Mouse (Mus musculus) neural tube, embryonic 12.5 days (tissue): ENCODE results near the gene Timm8b. TPM values are rescaled to one million over a fixed set of nuclear protein-coding genes. Genes with fewer than 3 reads are reported as not detected.

Experiments
- ATAC-seq: fragments of 200-750 bp; cut with Nextera tagmentation; 2 replicates; pipeline ENCODE4 v1.8.0; 2017; ENCODE audit warnings: low read depth, mild to moderate bottlenecking, moderate TSS enrichment, moderate library complexity; ENCODE audit not compliant: low FRiP score
- H3K27ac ChIP-seq: fragments of 300-500 bp; sonication (generic); 2 replicates; pipeline ENCODE4 v1.5.1; 2016
- H3K27me3 ChIP-seq: fragments of 300-500 bp; sonication (generic); replicated peaks from 2 replicates; pipeline ENCODE4 v1.6.1; 2016; ENCODE audit warnings: mild to moderate bottlenecking
- H3K36me3 ChIP-seq: fragments of 300-500 bp; sonication (generic); 2 replicates; pipeline ENCODE4 v1.6.1; 2016; ENCODE audit warnings: mild to moderate bottlenecking
- H3K4me1 ChIP-seq: fragments of 300-500 bp; sonication (generic); 2 replicates; pipeline ENCODE4 v1.6.1; 2016
- H3K4me2 ChIP-seq: fragments of 300-500 bp; sonication (generic); replicated peaks from 2 replicates; pipeline ENCODE4 v1.6.1; 2016; ENCODE audit warnings: mild to moderate bottlenecking
- H3K4me3 ChIP-seq: fragments of 300-500 bp; sonication (generic); 2 replicates; pipeline ENCODE4 v1.5.1; 2016
- H3K9ac ChIP-seq: fragments of 300-500 bp; sonication (generic); 2 replicates; pipeline ENCODE4 v1.6.1; 2016; ENCODE audit warnings: mild to moderate bottlenecking
- H3K9me3 ChIP-seq: fragments of 300-500 bp; sonication (generic); 2 replicates; pipeline ENCODE4 v1.6.1; 2016; ENCODE audit warnings: mild to moderate bottlenecking
- WGBS: fragments of 180-500 bp; shearing (Covaris S2); methylation state at CpG from one replicate; pipeline ENCODE4 v1.1.7; 2016; 5-methylcytosine and 5-hydroxymethylcytosine counted together
- polyA plus RNA-seq: library from polyadenylated mRNA; unstranded; fragments of >200 nt; fragmentation: Nextera tagmentation; extraction: Ambion mirVana; gene quantifications from 2 replicates; pipeline ENCODE4 v1.2.1, GENCODE M21; 2016

Timm8b gene
- 323 and 352 TPM in 2 replicates for polyA plus RNA-seq

GRCm38 (mm10) chr9:50603189-50603997, at the start of gene Timm8b, which contains the start of gene Sdhd:
Gene Timm8b (plus strand): TSS chr9:50603910.
Gene Sdhd (minus strand): TSS chr9:50603812.
- 1% methylated on average over 48 of the region's 48 CpGs for WGBS
- peak; percentile 95 for ATAC-seq

DNA sequence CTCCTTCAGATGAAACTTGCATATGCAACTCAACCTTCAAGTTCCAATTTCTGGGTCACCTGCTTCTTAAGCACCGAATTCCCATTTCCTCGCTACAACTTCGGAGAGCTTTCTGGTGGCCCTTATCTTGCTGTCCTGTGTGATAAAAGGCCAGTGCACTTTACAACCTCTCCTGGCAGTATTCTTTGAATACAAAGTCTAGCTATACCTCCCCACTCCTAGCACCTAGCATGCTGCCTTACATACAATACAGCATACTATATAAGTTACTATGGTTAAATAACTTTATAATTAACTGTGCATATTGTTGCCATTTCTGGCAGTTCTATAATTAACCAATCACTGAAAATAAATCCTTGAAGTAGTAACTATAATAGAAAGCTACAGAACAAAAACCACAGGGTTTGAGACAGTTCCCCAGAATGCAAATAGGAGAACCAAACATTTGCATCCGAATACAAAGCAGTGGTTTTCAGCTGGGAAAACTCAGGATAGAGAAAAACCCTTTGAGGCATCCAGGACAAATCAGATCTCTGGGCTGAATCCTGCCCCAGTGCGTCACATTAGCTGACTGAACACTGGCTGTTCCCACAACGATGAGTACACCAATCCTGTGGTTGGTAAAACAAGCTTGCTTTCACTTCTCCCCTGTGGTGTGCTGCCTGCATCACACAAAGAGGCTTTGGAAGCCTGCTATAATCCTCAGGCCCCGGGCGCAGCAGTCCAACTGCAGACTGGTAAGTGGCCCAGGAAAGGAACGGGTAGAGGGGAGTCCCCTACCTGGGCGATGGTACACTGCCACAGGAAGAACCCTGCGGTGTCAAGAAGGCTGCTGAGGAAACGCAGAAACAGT, 49.2 kb upstream of the Timm8b start, which contains the start of gene Il18:
TSS of gene Il18 (plus strand) at position 587 of the 853 bp plus-strand sequence.
- Histone ChIP-seq H3K27ac (peak within 1 kb of the TSS; percentile 38), H3K27me3 (no peaks in the 10 kb centered on the region), H3K4me2 (peak within 1 kb of the TSS; percentile 53), H3K9me3 (no peaks in the 10 kb centered on the region), H3K4me1 (peaks cover 3% of the 10 kb centered on the region; the same call in 1 of the 2 replicates), H3K9ac (0 out of 2 replicates have a peak within 1 kb of the TSS, but pooled peaks have one; percentile 33), H3K36me3 (no peaks in the 10 kb centered on the region), H3K4me3 (peak within 1 kb of the TSS; percentile 5; the same call in 1 of the 2 replicates)
- 21% methylated on average over 12 of the region's 12 CpGs for WGBS
- ATAC-seq: peak; percentile 85

More at GRCm38 (mm10) chr9:50603189-50603997, at the start of gene Timm8b, which contains the start of gene Sdhd:
- peak within 1 kb of the TSS; percentile 63 for H3K4me3 ChIP-seq
- H3K4me2 ChIP-seq: peak within 1 kb of the TSS; percentile 84
- H3K9ac ChIP-seq: peak within 1 kb of the TSS; percentile 84
- peak within 1 kb of the TSS; percentile 84 for H3K27ac ChIP-seq
- no peaks in the 10 kb centered on the region for H3K9me3 ChIP-seq
- peaks cover 24% of the 10 kb centered on the region for H3K4me1 ChIP-seq
- H3K27me3 ChIP-seq: no peaks in the 10 kb centered on the region
- H3K36me3 ChIP-seq: peaks cover 31% of the 10 kb centered on the region

DNA sequence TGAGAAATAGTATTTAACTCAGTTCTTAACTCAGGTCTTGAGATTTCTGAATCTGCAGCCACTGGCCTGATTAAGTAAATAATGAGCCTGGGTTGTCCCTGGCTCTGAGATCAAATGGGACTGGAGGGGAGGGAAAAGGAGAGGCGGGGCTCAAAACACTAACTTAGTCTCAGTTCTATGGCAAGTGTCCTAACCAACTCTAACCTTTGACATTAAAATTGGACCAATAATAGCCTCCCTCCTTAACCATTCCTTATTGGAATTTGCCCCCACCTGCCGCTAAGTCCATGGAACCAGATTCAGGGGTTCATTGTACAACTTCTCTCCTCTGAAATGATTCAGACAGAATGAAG, 48.6 kb upstream of the Timm8b start, which contains the start of gene Bco2:
TSS of gene Bco2 (minus strand) at position 88 of the 353 bp plus-strand sequence.
- H3K9ac ChIP-seq: 0 out of 2 replicates have a peak within 1 kb of the TSS, but pooled peaks have one; percentile 33
- ATAC-seq: peak; percentile 44; the same call in 1 of the 2 replicates
- no peaks in the 10 kb centered on the region for H3K9me3 ChIP-seq
- WGBS: 13% methylated on average over 2 of the region's 2 CpGs
- H3K36me3 ChIP-seq: no peaks in the 10 kb centered on the region
- peaks cover 3% of the 10 kb centered on the region; the same call in 1 of the 2 replicates for H3K4me1 ChIP-seq
- peak within 1 kb of the TSS; percentile 38 for H3K27ac ChIP-seq
- peak within 1 kb of the TSS; percentile 5; the same call in 1 of the 2 replicates for H3K4me3 ChIP-seq
- no peaks in the 10 kb centered on the region for H3K27me3 ChIP-seq
- H3K4me2 ChIP-seq: peak within 1 kb of the TSS; percentile 53

- no peaks in the 10 kb centered on the region for H3K36me3 ChIP-seq
- H3K9ac ChIP-seq: no peak within 1 kb of the TSS
- ATAC-seq: no peak
- H3K4me1 ChIP-seq: no peaks in the 10 kb centered on the region
- no peak within 1 kb of the TSS for H3K4me3 ChIP-seq
- no peaks in the 10 kb centered on the region for H3K27me3 ChIP-seq
- no peak within 1 kb of the TSS for H3K27ac ChIP-seq
- H3K4me2 ChIP-seq: no peak within 1 kb of the TSS
- no peaks in the 10 kb centered on the region for H3K9me3 ChIP-seq
- WGBS: 88% methylated on average over 38 of the region's 38 CpGs
Observed at GRCm38 (mm10) chr9:50561145-50561917, 42.4 kb upstream of the Timm8b start, which contains the start of gene Tex12. Gene Tex12 (minus strand): TSS chr9:50561325.

DNA sequence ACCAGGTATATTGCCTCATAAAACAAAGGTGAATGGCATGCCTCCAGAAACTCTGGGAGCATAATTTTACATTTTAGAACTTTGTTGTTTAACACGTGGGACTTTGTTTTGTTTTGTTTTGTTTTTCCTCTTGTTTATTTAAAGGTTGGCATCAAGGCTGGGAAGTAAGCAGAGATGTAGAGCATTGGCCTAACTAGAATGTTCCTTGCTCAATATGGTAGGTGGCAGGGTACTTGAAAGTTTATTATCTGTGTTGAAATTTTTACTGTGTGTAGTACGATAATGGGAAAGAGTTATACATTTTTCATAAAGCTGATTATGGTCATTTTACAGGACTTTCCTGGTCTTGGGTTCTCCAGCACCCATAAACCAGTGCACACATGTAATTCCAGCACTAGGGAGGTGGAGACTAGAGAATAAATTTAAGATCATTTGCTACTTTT, 41.8 kb upstream of the Timm8b start:
- Histone ChIP-seq H3K4me1 (no peaks in the 10 kb centered on the region), H3K4me2 (no peak overlapping the region), H3K4me3 (no peak overlapping the region), H3K9ac (no peak overlapping the region), H3K27ac (no peak overlapping the region), H3K9me3 (no peaks in the 10 kb centered on the region), H3K27me3 (no peaks in the 10 kb centered on the region), H3K36me3 (no peaks in the 10 kb centered on the region)
- WGBS: 82% methylated on average over 2 of the region's 2 CpGs
- ATAC-seq: no peak

DNA sequence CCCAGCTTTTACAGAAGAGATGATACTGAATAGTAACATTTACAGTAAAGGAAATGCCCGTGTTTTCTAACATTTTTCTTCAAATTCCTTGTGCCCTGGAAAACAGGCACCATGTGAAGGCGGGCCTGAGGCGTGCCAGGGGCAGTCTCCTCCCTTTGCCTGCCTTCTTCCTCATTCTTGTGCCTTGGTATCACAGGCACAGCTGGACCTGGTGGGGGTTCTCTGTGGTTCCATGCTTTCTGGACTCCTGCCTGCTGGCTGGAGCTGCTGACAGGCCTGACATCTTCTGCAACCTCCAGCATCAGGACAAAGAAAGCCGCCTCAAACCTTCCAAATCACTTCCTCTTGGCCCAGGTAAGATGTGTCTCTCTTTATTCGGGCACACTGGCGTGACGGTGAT, 38.5 kb upstream of the Timm8b start:
- WGBS: 81% methylated on average over 7 of the region's 7 CpGs
- H3K9ac ChIP-seq: no peak overlapping the region

DNA sequence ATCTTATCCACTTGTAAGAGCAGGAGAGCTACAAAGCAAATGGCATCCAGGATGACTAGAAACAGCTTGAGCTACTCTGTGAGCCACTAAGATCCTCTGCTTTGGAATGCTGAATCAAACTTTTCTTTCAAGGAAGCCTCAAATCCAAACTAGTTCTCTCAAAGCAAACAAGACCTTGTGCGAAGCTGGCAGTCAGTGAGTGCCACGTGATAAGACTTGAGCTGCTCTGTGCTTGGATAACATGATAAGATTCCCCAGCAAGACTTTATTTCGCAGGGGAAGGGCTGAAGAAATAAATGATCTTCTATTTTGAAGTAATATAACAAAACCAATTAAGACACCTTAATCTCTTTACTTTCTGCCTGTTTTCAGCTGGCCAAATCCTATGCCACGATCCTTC, 37.8 kb upstream of the Timm8b start:
- no peak for ATAC-seq
- H3K9me3 ChIP-seq: no peaks in the 10 kb centered on the region
- no peak overlapping the region for H3K9ac ChIP-seq
- H3K4me2 ChIP-seq: no peak overlapping the region
- WGBS: 89% methylated on average over 4 of the region's 4 CpGs
- H3K4me3 ChIP-seq: no peak overlapping the region
- no peaks in the 10 kb centered on the region for H3K27me3 ChIP-seq
- no peak overlapping the region for H3K27ac ChIP-seq
- H3K4me1 ChIP-seq: no peaks in the 10 kb centered on the region
- H3K36me3 ChIP-seq: no peaks in the 10 kb centered on the region

More for the DNA sequence above, 38.5 kb upstream of the Timm8b start:
- Histone ChIP-seq H3K4me2 (no peak overlapping the region), H3K9me3 (no peaks in the 10 kb centered on the region), H3K27me3 (no peaks in the 10 kb centered on the region), H3K4me3 (no peak overlapping the region), H3K27ac (no peak overlapping the region), H3K36me3 (no peaks in the 10 kb centered on the region), H3K4me1 (no peaks in the 10 kb centered on the region)
- ATAC-seq: no peak

GRCm38 (mm10) chr9:50567372-50567771, 36.3 kb upstream of the Timm8b start:
- no peak overlapping the region for H3K4me3 ChIP-seq
- no peaks in the 10 kb centered on the region for H3K27me3 ChIP-seq
- 93% methylated on average over 4 of the region's 4 CpGs for WGBS
- H3K27ac ChIP-seq: no peak overlapping the region
- no peaks in the 10 kb centered on the region for H3K4me1 ChIP-seq
- H3K36me3 ChIP-seq: no peaks in the 10 kb centered on the region
- H3K9me3 ChIP-seq: no peaks in the 10 kb centered on the region
- H3K9ac ChIP-seq: no peak overlapping the region
- ATAC-seq: no peak
- H3K4me2 ChIP-seq: no peak overlapping the region

DNA sequence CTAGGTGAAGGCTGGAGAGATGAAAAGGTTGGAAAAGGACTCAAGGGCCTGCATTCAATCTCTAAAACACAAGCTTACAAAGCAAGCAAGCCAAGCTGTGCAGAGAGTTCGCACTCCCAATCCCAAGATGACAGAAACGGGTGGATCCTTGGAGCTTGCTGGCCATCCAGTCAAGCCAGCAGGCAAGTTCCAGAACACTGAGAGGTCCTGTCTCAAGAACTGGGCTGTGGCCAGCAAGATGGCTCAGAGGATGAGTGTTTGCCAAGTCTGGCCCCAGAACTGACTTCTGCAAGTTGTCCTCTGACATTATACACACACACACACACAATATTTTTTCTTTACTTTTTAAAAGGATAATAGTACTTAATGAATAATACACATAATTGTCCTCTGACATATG, 35.8 kb upstream of the Timm8b start:
- Histone ChIP-seq H3K27me3 (no peaks in the 10 kb centered on the region), H3K36me3 (no peaks in the 10 kb centered on the region), H3K9me3 (no peaks in the 10 kb centered on the region), H3K4me1 (no peaks in the 10 kb centered on the region), H3K4me3 (no peak overlapping the region), H3K9ac (no peak overlapping the region), H3K27ac (no peak overlapping the region), H3K4me2 (no peak overlapping the region)
- whole genome bisulfite sequencing: 91% methylated on average over 2 of the region's 2 CpGs
- no peak for ATAC-seq

DNA sequence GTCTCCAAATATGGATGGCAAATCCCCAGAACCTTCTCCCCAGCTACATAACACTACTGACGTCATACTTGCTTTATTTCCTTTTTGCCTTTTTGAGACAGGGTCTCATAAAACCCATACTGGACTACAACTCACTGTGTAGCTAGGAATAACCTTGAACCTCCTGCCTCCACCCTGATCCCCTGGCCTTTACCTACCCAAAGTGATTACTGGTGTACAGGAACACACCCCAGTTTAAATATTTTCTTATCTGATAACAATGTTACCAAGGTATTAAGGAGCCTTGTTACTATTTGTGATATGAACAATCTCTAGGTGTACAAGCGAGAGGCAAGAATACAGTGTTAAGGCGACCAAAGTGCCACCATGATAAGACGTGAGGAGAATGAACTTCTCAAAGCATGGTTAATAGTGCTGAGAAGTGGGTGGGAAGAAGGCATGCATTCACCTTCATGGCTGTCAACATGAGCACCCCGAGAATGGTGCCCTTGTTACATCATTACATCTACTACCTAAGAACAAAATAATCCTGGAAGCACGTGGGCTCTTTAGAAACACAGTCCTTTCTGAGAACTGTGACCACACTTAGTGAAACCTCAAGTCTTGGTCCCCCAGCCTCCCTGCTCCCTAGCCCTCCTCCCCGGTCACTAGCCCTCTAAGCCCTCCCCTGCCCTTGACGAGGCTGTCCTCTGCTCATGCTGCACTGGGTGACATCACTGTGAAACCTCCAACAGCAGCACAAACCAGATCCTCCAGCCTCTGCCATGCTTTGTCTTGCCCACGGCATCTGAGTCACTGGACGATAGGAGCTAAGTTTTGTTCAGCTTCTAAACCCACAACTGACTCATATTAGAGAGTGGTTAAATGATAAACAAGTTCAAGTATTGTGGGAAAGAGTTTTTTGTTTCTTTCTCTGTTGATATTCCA, 33.8 kb upstream of the Timm8b start:
- no peak overlapping the region for H3K4me2 ChIP-seq
- H3K4me3 ChIP-seq: no peak overlapping the region
- 83% methylated on average over 10 of the region's 10 CpGs for WGBS
- no peaks in the 10 kb centered on the region for H3K27me3 ChIP-seq
- ATAC-seq: no peak
- H3K4me1 ChIP-seq: no peaks in the 10 kb centered on the region
- H3K9me3 ChIP-seq: no peaks in the 10 kb centered on the region
- no peak overlapping the region for H3K9ac ChIP-seq
- no peak overlapping the region for H3K27ac ChIP-seq
- H3K36me3 ChIP-seq: no peaks in the 10 kb centered on the region
